Mouse (Mus musculus) stomach, embryonic 16.5 days (tissue): Measurements from ENCODE around the gene Dapl1. TPM values are rescaled to one million over a fixed set of nuclear protein-coding genes. Genes with fewer than 3 reads are reported as not detected.

Source experiments
- ATAC-seq: fragments of 200-750 bp; cut with Nextera tagmentation; 2 replicates; pipeline ENCODE4 v1.8.0; 2017; ENCODE audit warnings: moderate number of reproducible peaks, moderate TSS enrichment; ENCODE audit not compliant: insufficient read depth, low FRiP score
- H3K27ac ChIP-seq: fragments of 300-500 bp; sonication (generic); 2 replicates; pipeline ENCODE4 v1.5.1; 2014; ENCODE audit warnings: low read length
- H3K27me3 ChIP-seq: fragments of 300-500 bp; sonication (generic); 2 replicates; pipeline ENCODE4 v1.6.1; 2014; ENCODE audit warnings: low read length, control low read depth, mixed read lengths; ENCODE audit not compliant: control insufficient read depth, insufficient read depth
- H3K36me3 ChIP-seq: fragments of 300-500 bp; sonication (generic); 2 replicates; pipeline ENCODE4 v1.6.1; 2014; ENCODE audit warnings: low read length; ENCODE audit not compliant: control insufficient read depth, insufficient read depth
- H3K4me1 ChIP-seq: fragments of 300-500 bp; sonication (generic); 2 replicates; pipeline ENCODE4 v1.6.1; 2014; ENCODE audit warnings: low read length, control low read depth, mixed read lengths; ENCODE audit not compliant: control insufficient read depth, insufficient read depth
- H3K4me2 ChIP-seq: fragments of 300-500 bp; sonication (generic); 2 replicates; pipeline ENCODE4 v1.6.1; 2014; ENCODE audit warnings: low read depth, low read length, mixed read lengths
- H3K4me3 ChIP-seq: fragments of 300-500 bp; sonication (generic); replicated peaks from 2 replicates; pipeline ENCODE4 v1.5.1; 2014; ENCODE audit warnings: mild to moderate bottlenecking, low read length
- H3K9ac ChIP-seq: fragments of 300-500 bp; sonication (generic); 2 replicates; pipeline ENCODE4 v1.6.1; 2014; ENCODE audit warnings: low read length
- H3K9me3 ChIP-seq: fragments of 300-500 bp; sonication (generic); replicated peaks from 2 replicates; pipeline ENCODE4 v1.6.1; 2016; ENCODE audit warnings: low read length, control low read depth; ENCODE audit not compliant: control insufficient read depth
- WGBS: fragments of 180-500 bp; shearing (Covaris S2); extraction: QIAGEN DNeasy Blood & Tissue Kit; methylation state at CpG from one replicate; pipeline ENCODE4 v1.1.7; 2014; 5-methylcytosine and 5-hydroxymethylcytosine counted together
- polyA plus RNA-seq: library from polyadenylated mRNA; unstranded; fragments of >200 nt; fragmentation: Nextera tagmentation; extraction: Ambion mirVana; gene quantifications from 2 replicates; pipeline ENCODE4 v1.2.1, GENCODE M21; 2015

Dapl1 gene
- polyA plus RNA-seq, 1 experiment from 2014 or later: 85.4 TPM

DNA sequence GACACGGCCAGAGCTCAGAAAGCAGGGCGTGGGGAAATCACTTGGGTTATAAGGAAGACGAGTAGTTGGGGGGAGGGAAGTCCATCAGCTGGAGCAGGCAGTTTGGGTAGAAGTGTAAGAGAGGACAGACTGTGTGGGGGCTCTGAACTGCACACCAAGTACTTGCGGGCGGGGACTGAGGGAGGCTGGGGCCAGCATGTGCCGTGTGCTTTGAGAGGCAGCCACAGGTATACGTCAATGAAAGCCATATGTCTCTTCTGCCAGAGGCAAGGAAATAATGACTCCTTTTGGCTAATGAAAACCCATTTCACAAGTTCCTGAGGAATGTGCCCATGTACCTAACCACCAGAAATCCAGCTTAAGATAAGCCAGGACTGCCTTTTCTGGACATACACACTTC is 53.6 kb downstream of the Dapl1 start:
- H3K27me3 ChIP-seq: no peaks in the 10 kb centered on the region
- ATAC-seq: no peak
- H3K9me3 ChIP-seq: no peaks in the 10 kb centered on the region
- H3K4me1 ChIP-seq: no peaks in the 10 kb centered on the region
- WGBS: 63% methylated on average over 7 of the region's 7 CpGs
- H3K9ac ChIP-seq: no peak overlapping the region
- no peak overlapping the region for H3K4me3 ChIP-seq
- no peak overlapping the region for H3K27ac ChIP-seq
- H3K4me2 ChIP-seq: no peak overlapping the region
- H3K36me3 ChIP-seq: no peaks in the 10 kb centered on the region

DNA sequence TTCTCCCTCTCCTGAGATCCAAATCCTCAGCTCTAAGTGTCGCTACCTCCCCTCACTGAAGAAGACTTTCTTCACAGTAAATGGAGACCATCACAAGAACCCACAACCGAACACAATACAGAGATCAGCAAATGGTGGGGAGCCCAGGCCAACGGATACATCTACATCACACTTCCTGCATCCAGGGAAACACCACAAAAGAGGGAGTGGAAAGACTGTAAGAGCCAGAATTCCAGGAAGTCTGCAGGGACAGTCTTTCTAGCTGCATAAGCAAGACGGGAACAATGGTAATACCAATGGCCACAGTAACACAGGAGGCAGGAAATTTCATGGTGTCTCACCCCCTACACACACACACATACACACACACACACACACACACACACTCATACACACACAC is 55.3 kb downstream of the Dapl1 start:
- Histone ChIP-seq H3K27me3 (no peaks in the 10 kb centered on the region), H3K27ac (no peak overlapping the region), H3K4me1 (no peaks in the 10 kb centered on the region), H3K36me3 (no peaks in the 10 kb centered on the region), H3K9me3 (no peaks in the 10 kb centered on the region), H3K4me2 (no peak overlapping the region), H3K9ac (no peak overlapping the region), H3K4me3 (no peak overlapping the region)
- WGBS: 75% methylated on average over 4 of the region's 4 CpGs
- ATAC-seq: no peak

DNA sequence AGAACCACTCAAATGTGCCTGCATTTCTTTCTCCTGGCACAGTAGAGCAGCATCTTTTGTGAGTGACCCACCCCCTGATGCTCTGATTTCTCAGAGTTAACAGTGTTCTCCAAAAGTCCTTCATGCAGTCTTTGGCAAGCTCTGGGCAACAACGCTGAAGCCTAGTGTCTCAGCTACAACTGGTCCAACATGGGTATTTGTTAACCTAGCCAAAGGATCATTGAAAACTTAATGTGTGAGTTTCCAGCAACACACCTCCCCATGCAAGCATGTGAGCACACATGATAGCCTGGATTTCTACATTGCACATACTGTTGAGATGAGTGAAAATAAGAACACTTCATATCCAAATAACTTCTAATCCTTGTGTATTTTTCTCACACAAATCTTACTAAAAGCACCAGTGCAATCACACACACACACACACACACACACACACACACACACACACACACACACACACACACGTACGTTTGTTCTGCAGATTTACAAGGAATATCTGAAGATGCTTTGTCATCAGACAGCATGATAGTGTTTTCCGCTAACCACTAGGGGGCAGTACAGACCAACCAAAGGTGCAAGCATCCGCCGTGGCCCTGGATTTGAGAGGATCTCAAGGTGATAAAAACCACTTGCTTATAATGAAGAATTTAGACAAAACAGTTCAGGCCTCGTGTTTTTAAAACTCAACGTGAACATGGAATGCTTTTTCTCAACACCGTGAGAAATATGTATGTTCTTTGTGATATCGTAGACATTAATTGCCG is 56.9 kb downstream of the Dapl1 start:
- 22% methylated on average over 11 of the region's 11 CpGs for WGBS
- ATAC-seq: peak; percentile 66; the same call in 1 of the 2 replicates

DNA sequence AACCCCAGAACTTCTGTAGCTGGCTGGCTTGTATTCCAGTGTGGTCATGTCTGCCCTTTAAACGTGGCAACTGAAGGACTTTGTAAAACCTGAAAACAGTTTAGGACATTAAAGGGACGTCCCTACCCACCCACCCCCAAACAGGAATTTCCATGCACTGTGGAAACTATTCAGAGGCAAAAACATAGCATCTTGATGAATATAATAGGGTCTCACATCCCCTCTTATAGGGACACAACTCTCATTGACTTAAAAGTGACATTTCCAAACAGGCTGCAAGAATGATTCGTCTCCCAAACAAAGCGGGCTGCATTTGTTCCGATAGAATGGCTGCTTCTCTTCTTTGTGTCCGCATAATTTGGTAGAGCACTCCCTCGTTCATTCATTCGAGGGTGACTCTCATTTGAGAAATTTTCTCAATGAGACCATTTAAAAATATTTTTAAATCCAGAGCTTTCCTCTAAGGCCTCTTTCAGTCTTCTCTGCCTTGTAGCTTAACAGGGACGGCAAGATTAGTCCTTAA is 59.2 kb downstream of the Dapl1 start:
- Histone ChIP-seq H3K27ac (no peak overlapping the region), H3K27me3 (no peaks in the 10 kb centered on the region), H3K9me3 (no peaks in the 10 kb centered on the region), H3K4me3 (no peak overlapping the region), H3K9ac (no peak overlapping the region), H3K4me2 (no peak overlapping the region), H3K36me3 (no peaks in the 10 kb centered on the region), H3K4me1 (no peaks in the 10 kb centered on the region)
- no peak for ATAC-seq
- 65% methylated on average over 9 of the region's 9 CpGs for WGBS

More for the DNA sequence above, 56.9 kb downstream of the Dapl1 start:
- H3K36me3 ChIP-seq: no peaks in the 10 kb centered on the region
- H3K9me3 ChIP-seq: no peaks in the 10 kb centered on the region
- no peak overlapping the region for H3K9ac ChIP-seq
- no peaks in the 10 kb centered on the region for H3K4me1 ChIP-seq
- H3K4me2 ChIP-seq: no peak overlapping the region
- H3K4me3 ChIP-seq: no peak overlapping the region
- no peaks in the 10 kb centered on the region for H3K27me3 ChIP-seq
- H3K27ac ChIP-seq: no peak overlapping the region

DNA sequence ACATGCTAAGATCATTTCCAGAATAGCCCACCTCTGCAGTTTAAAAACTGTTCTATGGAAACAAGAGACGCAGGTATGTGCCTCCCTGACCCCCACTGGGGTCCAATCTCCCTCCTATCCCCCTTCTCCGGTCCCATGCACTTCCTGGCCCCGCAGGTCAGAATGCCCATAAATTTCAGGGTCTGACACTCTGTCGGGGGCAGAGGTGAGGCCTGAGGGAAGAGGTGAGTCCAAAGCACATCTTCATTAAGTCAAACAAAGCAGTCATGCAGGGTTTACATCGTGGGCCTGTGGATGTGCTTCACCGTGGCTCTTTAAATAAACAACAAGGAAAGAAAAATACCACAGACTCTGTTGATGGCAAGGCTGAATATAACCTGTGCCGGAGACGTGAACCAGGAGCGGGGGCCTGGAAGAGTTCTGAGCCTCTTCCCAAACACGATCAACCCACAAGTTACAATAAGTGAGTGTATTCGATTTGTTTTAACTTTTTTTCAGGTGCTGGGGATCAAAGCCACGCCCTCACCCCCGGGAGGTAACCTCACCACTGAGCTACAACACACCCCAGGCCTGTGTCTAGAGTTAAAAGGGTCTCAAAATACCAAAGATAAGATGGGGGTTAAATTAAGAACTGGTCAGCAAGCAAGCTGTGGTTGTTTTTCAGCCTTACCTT is 59.9 kb downstream of the Dapl1 start:
- Histone ChIP-seq H3K4me1 (no peaks in the 10 kb centered on the region), H3K27ac (no peak overlapping the region), H3K9me3 (no peaks in the 10 kb centered on the region; the same call in 1 of the 2 replicates), H3K9ac (no peak overlapping the region), H3K36me3 (no peaks in the 10 kb centered on the region), H3K4me2 (no peak overlapping the region), H3K4me3 (no peak overlapping the region), H3K27me3 (no peaks in the 10 kb centered on the region)
- 29% methylated on average over 13 of the region's 13 CpGs for WGBS
- no peak for ATAC-seq

DNA sequence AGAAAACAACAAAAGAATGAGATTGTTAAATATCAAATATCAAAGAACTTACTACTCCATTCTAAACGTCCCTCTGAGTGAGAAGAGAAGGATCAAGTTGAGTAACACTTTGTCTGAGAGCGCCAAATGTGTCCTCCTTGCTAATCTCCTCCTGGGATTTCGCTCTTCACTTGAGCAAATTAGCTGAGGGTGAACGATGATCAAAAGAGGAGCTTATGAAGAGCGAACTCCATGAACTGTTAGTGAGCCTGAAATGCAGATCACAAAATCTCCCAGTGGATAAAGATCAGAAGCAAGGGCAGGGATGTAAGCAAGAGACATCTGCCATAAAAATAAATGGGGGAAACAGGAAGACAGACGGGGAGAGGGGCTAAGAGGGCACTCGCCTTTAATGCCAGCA is 60.5 kb downstream of the Dapl1 start:
- H3K27ac ChIP-seq: no peak overlapping the region
- WGBS: 48% methylated on average over 7 of the region's 7 CpGs

DNA sequence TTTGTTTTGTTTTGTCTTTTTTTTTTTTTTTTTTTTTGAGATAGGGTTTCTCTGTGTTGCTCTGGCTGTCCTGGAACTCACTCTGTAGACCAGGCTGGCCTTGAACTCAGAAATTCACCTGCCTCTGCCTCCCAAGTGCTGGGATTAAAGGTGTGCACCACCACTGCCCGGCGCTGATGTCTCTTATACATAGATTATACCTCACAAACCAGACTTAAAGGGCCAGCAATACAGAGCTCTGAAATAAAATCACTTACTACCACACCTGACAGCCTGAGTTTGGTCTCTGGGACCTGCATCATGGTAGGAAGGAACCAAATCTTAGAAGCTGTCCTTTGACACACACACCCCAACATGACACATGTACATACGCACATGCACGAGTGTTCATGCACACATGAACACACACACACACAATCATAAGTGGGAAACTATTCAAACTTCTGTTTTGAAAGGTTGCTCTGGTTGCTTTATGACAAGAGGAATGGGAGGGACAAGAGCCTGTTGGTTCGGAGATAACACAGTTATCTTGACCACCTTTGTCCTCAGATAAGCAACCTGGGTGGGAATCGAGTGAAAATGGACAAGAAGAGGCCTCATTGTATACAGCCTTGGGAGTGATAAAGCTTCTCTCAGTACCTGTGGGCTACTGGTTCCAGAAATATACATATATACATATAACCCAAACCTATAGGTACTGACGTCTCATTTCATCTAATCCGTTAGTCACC is 63.1 kb downstream of the Dapl1 start:
- 78% methylated on average over 8 of the region's 8 CpGs for WGBS
- no peak overlapping the region for H3K4me3 ChIP-seq
- H3K36me3 ChIP-seq: no peaks in the 10 kb centered on the region
- H3K27ac ChIP-seq: no peak overlapping the region
- no peaks in the 10 kb centered on the region for H3K4me1 ChIP-seq
- no peak overlapping the region for H3K9ac ChIP-seq
- no peak for ATAC-seq
- H3K9me3 ChIP-seq: no peaks in the 10 kb centered on the region; the same call in 1 of the 2 replicates
- no peaks in the 10 kb centered on the region for H3K27me3 ChIP-seq
- H3K4me2 ChIP-seq: no peak overlapping the region

More for the DNA sequence above, 60.5 kb downstream of the Dapl1 start:
- Histone ChIP-seq H3K9me3 (no peaks in the 10 kb centered on the region; the same call in 1 of the 2 replicates), H3K27me3 (no peaks in the 10 kb centered on the region), H3K4me3 (no peak overlapping the region), H3K4me2 (no peak overlapping the region), H3K9ac (no peak overlapping the region), H3K36me3 (no peaks in the 10 kb centered on the region), H3K4me1 (no peaks in the 10 kb centered on the region)
- ATAC-seq: no peak

DNA sequence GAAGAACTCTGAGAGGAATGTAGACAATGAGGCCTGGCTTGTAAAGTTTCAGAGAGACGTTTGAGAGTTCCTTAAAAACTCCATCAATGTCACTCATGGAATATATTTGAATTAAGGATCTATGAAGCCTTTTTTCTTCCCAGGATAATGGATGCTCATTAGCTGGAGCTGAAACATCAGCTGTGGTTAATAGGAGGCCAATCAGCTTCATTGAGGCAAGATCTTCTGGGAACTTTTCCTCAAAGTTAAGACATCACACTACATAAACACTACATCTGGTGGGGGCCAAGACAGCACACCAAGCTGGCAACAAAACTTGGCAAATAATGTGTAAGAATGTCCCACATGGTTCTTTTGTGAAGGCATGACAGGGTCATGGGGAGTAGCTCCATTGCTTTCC is 68.3 kb downstream of the Dapl1 start:
- H3K9me3 ChIP-seq: no peaks in the 10 kb centered on the region; the same call in 1 of the 2 replicates
- no peak for ATAC-seq

More for the DNA sequence above, 68.3 kb downstream of the Dapl1 start:
- Histone ChIP-seq H3K36me3 (no peaks in the 10 kb centered on the region), H3K4me1 (no peaks in the 10 kb centered on the region), H3K27ac (no peak overlapping the region), H3K9ac (no peak overlapping the region), H3K27me3 (no peaks in the 10 kb centered on the region), H3K4me2 (no peak overlapping the region), H3K4me3 (no peak overlapping the region)
- 55% methylated on average over 1 of the region's 1 CpGs for WGBS
